Mouse (Mus musculus): ENCODE results near the gene Caprin1.
A peak's percentile ranks its signal among the peaks of the same experiment; 100 is the strongest.

Caprin1 gene

DNA sequence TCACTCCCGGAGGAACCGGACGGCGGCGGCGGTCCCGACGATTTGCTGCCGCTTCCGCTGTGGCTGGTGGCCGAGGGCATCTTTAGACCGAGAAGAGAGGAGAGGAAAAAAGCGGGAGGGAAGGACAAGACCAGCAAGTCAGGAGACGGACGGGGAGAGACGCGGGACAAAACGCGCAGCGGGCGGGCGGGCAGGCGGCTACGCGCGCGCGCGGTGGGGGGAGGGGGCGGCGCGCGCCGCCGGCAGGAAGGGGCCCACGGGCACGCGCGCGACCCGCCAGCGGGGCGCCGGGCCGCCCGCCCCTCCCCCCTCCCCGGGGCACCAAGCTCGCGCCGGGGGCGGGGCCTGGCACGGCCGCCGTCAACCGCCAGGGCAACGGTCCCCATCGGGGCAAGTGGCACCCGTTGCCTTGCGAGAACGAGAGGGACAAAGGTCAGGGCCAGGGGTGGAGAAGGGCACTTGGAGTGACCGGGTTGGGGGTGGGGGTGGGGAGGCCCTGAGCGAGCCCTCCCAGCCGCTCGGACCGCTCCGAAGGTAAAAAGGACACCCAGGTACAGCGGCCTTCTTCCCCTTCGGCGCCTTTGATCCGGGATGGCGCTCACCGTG, 485 bp downstream of the Caprin1 start:
- DNase-seq (ENCODE audit: low spot score in 2 of 2): no peak

DNA sequence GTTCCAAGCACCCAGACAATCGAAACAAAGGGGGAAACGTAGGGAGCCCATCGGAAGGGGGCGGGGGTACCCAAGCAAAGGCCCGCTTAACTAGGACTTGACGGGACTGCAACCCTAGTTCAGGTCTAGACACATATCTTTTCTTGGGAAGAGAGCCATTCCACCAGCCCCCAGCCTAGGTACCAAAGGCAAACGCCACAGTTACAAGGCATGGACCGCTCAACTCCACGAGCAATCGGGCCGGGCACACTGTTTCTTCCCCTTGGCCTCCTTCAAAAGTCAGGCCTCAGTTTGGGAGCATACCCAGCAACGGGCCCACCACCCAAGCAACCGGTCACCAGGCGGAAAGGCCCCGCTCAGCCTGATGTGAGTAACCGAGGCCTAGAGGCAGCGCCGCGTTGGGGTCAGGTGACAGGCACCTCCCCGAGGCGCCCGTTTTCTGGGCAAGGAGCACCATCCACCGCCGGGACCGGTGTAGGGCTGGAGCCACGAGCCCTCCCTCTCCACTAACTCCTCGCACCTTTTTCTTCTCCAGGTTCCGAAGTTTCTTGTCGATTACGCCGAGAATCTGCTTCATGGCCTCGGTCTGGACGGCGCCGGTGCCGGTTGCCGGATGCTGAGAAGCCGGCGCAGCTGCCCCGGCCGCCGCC, 1.1 kb downstream of the Caprin1 start:
- DNase-seq (ENCODE audit: low spot score in 2 of 2): peak in 1 of 2 experiments; percentile 42

DNA sequence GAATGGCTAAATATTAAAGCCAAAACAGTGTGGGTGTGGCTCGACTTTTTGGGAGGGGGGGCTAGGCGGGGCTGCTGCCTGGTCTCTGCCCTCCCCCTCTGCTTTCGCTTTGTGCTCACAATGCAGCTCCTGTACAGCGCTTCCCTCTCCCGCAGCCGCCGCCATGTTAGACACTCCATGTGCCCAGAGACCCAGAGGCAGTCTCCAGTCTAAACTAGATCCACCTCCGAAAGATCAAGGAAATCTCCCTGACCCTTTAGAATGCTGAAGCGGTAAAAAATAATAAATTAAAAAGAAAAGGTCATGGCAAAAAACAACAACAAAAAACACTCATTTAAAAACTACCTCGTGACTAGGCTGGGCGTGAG, 1.6 kb downstream of the Caprin1 start:
- DNase-seq (ENCODE audit: low spot score in 2 of 2): peak; percentile 76 to 78

DNA sequence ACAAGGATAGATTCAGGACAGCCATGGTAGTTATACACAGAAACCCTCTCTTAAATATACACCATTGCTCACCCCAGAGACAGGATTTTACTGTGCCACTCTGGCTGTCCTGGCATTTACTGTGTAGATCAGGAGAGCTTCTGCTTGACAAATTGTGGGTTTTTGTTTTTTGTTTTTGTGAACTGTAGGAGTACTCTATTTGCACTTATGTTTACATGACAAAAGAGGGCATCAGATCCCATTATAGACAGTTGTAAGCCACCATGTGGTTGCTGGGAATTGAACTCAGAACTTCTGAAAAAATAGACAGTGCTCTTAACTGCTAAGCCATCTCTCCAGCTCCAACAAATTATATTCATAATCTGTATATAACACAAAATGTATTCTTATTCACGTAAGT, 5.4 kb downstream of the Caprin1 start:
- DNase-seq (ENCODE audit: low spot score in 2 of 2): no peak

DNA sequence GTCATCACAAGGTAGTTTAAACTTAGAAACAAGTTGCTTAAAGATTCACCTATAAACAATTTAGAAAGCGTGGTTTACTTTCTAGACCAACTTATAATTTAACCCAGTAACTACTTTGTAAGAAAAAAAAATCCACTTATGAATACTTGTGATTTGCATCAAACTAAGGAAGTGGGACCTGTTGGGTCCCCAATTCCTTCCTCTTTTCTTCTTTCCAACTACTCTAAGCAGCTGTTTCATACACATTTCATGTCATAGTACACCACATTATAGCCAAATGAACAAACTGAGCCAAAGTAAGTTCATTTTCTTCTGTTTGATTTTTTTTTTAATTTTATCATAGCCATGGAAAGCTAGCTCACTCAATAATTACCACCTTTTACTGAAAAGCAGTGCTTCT, 11.7 kb downstream of the Caprin1 start:
- DNase-seq (ENCODE audit: low spot score in 2 of 2): no peak

DNA sequence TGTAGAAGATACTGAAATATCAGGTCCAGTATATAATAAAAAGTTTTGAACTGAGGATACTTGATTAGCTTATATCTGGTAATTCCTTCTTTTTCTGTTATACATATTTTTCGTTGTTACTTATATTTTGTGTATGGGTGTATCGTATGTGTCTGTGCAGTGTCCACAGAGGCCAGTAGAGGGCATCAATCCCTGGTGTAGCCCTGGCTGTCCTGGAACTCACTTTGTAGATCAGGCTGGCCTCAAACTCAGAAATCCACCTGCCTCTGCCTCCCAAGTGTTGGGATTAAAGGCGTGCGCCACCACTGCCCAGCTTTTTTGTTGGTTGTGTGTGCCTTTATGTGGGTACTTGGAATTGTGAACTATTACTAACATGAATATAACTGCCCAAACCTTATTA, 12.8 kb downstream of the Caprin1 start:
- no peak for DNase-seq (ENCODE audit: low spot score in 2 of 2)

DNA sequence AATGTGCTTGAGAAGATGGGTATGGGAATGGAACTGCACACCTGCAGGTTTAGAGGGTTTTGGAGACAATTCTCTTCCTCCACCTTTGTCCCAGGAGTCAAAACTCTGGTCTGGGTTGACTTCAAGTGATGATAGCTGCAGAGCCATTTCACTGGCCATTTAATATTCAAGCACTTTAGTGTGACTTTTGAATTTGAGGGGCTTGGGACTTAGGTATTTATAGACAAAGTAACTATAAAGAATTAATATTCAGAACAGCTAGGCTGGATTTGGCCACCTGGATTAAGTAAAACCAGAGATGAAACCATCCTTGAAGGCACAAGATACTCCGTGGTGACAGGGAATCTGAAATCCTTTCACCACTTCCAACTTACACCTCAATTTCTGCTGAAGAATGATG, 35.0 kb downstream of the Caprin1 start:
- no peak for DNase-seq (ENCODE audit: low spot score in 2 of 2)

DNA sequence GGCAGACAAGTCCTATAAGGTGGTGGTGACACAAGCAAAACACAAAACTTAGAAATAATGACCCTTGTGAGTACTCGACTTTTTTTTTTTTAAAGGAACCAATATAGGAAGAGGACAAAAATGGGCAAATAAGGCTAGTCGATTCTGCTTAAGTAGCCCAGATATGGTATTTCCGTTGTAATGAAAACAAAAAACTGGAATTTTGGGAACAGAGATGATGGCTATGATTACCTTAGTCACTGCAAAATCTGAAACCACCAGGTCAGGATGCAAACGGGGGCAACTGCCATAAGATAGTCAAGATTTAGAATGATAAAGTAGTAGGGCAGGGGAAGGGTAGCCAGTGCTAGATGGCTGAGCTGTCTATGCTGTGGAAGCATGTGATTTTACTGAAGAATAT, 35.5 kb downstream of the Caprin1 start:
- no peak for DNase-seq (ENCODE audit: low spot score in 2 of 2)

DNA sequence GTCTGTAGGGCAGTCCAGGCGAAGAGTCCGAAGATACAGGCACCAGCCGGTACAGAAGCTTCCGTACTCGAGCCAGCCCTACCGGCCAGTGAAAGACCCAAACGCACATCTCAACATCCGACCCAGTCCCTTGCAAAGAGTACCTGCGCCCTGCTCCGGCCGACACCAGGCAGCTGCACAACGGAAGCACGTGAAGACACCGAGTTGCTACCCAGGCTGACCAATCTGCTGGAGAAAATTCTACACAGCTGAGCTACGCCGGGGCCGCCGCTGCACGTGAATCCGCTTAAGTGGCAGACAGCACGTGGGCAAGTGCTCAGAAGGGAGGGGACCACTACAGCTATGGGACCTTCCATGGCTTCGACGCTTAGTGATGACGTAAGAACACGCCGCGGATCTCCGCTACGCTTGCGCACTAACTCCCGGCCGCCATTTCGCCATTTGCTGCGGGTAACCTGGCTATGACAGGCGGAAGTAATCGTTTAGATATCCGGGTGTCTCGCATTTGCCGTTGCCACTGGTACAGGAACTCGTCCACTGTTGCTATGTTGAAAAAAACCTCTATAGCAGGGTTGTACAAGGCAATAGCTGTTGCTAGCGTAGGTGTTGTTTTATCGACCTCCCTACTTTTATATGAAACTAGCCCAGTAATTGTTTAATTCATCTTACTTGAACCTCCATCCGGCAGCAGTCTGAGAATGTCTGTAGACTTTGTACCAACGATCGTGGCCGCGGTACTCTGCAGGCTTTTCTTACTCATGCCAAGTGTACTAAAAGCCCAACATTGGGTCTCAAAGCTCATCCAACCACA, 36.3 kb downstream of the Caprin1 start, which contains the start of gene Nat10:
Nat10 (minus strand) TSS at position 365 of the 811 bp plus-strand sequence.
- DNase-seq (ENCODE audit: low spot score in 2 of 2): peak; percentile 99

DNA sequence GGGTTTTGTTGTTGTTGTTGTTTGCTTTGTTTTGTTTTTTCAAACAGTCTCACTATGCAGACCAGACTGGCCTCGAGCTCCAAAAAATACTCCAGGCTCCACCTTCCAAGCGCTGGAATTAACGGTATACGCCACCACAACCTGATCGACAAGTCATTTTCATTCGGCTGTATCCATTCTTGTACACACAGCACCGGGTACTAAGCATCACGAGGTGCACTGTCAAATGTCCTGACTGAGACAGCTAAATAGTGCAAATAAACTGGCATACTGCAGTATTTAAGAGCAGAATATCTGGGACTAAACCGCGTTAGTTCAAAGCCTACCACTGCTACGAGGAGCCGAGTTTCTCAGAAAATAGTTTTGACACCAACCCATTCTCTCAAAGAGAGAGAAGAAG, 37.0 kb downstream of the Caprin1 start:
- no peak for DNase-seq (ENCODE audit: low spot score in 2 of 2)

DNA sequence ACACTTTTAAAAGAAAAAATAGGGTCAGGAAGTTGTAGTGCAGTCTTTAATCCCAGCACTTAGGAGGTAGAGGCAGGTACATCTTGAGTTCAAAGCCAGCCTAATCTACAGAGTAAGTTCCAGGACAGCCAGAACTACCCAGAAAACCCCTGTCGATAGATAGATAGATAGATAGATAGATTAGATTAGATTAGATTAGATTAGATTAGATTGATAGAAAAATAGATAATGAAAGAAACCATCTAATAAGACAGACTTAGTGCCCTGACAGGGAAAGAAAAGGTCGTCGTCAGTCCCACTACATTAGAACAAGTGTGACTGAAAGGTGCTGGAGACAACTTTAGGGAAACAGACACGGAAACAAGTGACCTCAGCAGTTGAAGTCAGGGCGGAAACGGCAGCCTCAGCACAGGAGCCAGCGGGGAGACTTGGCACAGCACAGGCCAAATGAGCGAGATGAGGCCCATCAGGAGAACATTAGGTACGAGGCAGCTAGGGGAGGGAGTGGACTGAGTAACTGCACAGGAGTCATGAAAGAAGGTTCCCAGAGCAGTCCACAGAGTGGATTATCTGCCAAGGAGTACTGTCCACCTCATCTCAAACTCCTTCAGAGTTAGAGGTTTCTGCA, 41.9 kb downstream of the Caprin1 start:
- DNase-seq (ENCODE audit: low spot score in 2 of 2): no peak

DNA sequence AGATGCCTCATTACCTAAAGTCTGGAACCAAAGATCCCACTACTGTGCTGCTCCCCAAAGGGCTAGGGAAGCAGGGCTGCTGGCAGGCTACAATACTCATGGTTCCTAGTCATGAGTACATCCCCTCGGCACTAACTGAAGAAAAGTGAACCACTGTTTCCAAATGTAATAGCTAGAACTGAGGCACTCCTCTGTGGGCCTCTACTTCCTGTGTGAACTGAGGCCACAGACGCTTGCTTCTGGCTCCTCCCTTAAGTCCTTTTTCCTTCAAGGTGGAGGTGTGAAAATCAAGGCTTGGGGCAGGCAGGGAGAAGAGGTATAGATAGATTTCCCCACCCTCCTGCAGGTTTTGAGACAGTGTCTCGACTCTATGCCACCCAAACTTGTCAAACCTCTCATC, 42.8 kb downstream of the Caprin1 start:
- DNase-seq (ENCODE audit: low spot score in 2 of 2): no peak

DNA sequence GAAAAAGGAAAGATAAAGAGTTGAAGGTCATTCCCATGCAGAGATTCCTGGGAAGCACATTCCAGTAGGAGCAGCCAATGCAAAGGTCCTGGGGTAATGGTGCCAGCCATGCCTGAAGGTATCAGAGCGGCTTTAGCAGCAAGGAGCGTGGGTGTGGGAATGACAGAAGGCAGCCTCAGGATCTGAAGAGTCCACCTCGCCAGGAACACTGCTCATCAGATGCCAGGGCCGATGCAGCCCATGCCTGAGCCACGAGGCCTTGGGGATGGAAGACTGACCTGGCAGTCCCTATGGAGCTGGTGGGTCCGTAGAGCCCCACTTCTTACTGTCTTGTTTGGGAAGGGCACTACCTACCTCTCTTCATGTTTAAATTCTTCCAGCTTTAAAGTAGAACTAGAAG, 45.7 kb downstream of the Caprin1 start:
- no peak for DNase-seq (ENCODE audit: low spot score in 2 of 2)

DNA sequence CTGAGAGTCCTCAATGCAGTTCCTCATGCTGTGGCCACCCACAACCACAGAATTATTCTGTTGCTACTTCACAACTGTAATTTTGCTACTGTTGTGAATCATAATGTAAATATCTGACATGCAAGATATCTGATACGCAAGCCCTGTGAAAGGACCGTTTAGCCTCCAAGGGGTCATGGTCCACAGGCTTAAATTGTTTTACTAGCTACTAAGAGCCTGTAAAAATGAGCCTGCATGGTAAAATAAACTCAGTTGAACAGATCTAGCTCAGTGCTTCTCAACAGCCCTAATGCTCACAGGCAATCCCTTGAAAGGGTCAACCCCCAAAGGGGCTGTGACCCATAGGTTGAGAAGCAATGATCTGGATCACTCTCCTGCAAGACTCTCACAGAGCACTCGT, 48.4 kb downstream of the Caprin1 start:
- DNase-seq (ENCODE audit: low spot score in 2 of 2): no peak

DNA sequence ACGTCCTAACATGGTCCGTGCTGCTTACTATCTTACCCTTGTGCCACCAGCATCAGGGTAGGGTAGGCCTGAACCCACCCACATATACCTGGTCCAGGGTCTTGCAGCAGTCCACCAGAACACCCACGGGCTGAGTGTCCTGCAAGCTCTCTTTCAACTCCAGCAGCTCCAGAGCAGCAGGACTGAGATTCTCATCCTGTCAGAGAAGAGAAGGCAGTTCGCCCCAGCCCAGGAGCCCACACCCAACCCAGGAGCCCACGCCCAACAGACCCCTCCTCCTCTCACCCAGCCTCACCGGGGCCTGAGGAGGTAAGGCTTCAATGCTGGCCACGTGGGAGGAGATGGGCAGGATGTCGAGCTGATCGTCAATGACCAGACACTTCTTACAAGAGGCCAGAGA, 49.6 kb downstream of the Caprin1 start:
- no peak for DNase-seq (ENCODE audit: low spot score in 2 of 2)

DNA sequence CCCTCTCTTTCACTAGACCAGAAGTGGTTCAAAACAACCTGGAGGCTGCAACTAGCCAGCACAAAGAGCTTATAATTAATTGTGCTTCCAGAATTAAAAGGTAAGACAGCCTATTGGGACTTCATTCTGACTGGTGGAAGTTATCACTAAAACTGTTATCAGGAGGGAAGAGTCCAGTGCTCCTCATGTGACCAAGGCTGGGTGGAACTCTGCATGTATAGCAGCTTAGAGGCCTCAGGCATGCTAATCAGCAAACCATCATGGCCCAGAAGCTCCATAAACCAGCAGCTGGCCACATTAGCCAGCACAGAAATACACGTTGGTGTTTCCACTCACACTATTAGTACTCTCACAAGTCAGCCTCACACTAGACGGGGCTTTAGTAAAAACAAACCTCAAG, 50.7 kb downstream of the Caprin1 start:
- DNase-seq (ENCODE audit: low spot score in 2 of 2): no peak

DNA sequence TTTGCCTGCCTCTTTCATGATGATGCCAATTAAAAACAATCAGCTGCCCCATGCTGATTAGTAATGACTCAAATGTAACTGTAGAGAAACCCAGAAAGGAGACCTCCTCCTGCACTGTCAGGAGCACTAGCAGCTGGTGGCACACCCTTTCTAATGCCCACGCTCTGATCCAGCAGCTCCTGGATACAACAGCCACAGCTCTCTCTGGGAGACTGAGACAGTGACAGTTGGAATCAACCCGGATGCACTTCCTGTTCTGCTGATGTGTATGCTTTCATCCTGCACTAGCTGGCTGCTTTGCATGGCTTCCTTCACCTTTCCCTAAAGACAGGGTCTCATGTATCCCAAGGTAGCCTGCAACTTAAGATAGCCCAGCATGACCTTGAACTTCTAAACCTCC, 51.4 kb downstream of the Caprin1 start:
- DNase-seq (ENCODE audit: low spot score in 2 of 2): no peak

DNA sequence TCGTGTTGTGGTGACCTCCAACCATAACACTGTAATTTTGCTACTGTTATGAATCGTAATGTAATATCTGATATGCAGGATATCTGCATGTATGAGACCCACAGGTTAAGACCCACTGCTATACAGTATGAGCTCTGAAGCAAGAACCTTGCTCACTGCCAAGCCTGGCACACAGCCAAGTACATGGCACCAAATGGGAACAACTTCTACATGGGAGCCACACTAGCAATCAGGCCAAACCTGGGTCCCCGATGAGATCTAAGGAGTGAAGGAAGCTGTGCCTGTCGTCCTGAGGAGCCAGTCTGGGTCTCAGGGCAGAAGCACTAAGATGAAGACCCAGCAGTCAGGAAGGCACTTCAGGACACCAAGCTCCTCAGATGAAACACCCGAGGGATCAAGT, 52.0 kb downstream of the Caprin1 start:
- DNase-seq (ENCODE audit: low spot score in 2 of 2): no peak

DNA sequence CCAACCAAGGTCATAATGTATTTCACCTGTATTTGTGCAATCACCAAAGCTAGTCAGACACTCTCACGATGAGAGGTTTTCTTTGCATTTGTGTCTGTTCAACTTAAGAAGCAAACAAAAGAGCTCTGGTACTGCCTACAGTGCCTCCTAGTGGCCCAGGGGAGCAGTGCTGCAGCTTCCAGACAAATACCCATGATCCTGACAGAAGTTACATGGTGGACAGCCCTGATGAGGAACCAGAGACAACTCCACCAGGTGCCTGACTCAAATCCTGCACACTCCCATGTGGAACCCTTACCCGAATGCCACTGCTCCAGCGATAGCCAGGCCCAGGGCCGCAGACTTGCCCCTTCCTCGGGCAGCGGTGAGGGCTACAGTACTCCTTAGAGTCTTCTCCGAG, 53.5 kb downstream of the Caprin1 start:
- peak in 1 of 2 experiments; percentile 32 for DNase-seq (ENCODE audit: low spot score in 2 of 2)

DNA sequence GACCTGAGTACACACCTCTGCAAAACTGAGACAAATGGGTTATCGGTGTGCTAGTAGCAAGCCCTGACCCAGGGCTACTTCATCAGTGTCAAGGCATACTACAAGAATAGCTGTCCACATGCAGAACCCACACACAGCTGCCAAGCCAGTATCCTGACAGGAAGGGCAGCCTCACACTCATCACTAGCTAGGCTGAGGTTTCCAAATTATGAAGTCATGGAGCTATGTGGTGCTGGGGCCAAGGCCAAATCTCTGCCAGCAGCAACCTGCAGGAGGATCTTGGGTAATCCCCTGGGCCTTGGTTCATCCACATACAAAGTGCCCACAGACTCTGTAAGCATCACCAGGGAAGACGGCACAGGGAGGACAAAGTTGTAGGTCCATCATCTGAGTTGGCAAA, 53.9 kb downstream of the Caprin1 start:
- peak; percentile 47 to 52 for DNase-seq (ENCODE audit: low spot score in 2 of 2)

DNA sequence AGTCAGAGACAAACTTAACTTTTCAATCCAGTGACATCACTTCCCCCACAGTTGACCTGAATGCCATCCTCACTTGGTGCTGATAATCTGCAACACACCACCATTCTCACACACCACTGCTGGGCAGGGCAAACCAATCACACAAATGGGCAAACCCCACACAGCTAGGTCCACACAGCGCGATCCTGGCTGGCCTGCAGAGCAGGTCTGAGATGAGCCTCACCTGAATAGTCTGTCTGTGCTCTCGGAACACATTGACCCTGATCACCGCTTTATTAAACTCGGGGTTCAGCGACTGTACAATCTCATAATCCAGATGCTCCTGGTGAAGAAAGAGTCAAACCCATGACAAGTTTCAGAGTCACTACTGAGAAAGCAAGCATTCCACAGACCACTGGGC, 54.6 kb downstream of the Caprin1 start:
- no peak for DNase-seq (ENCODE audit: low spot score in 2 of 2)

DNA sequence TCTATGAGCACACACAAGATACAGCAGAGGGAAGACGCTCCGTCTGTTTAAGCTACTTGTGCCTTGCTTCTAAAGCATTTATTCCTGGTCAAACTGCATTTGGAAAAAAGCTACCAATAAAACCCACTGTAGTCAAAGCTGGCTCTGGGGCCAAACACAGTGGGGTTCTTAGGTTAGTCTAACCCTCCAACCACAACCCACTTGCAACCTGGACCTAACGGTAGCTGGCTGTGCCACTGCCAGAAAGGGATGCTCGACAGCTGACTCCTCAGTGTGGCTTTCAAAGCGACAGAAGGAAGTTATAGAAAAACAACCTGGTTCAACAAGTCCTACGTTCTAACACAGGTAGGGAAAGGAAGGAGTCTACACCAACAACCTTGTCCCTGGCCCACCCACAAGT, 66.0 kb downstream of the Caprin1 start:
- DNase-seq (ENCODE audit: low spot score in 2 of 2): no peak

DNA sequence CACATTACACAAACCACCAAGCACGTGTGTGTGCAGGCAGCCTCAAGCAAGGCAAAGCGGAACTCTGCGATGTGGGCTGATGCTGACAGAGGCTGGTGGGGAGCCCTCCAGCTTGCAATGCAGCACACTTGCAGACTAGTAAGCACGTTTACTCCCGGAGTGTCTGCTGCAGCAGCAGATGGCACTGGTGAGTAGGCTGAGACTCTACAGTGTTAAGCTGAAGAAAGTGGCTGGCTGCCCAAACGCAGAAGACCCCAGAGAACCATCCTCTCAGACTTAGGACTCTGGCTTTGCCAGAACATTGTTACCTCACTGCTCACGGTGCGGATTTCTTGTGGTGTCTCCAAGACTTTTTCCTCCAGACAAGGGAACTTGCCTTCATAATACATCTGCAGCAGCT, 66.5 kb downstream of the Caprin1 start:
- no peak for DNase-seq (ENCODE audit: low spot score in 2 of 2)
